Mouse (Mus musculus) bone marrow macrophage, adult 2 months (primary cell): ENCODE measurements around the gene Gm20388.

ENCODE experiments used
- CTCF ChIP-seq: IDR thresholded peaks from 2 replicates; pipeline ENCODE4 v1.5.1; 2012; ENCODE audit warnings: low read depth, mild to moderate bottlenecking, low read length, moderate library complexity
- POLR2A ChIP-seq: IDR thresholded peaks from 2 replicates; pipeline ENCODE4 v1.6.1; 2012; ENCODE audit warnings: mild to moderate bottlenecking, low read depth, low read length, borderline replicate concordance

GRCm38 (mm10) chr8:122345181-122346095, 2434.8 kb downstream of the Gm20388 start:
- TF ChIP-seq CTCF (no peak), POLR2A (no peak)
